In the genomic region with DNA sequence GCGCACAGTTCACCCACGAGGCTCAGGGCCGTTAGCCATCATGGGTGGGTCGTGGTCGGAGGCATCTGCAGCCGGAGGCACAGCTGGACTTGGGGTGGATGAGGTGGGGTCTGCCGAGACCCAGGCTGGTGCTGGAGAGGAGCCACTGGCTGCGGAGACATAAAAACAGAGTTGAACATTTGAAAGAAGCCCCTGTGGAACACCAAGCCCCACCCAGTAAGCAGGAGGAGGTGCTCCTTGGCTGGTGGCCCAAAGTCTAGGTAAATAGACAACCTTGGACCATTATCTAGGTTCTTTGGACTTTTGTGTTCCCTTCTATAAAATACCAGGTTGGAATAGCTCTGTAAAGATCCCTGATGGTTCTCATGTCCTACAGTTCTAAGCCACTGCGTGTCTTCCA, we compare ENCODE assay signal across 18 mouse cellular contexts.
DNase-seq lines count a peak whose midpoint lies in the region; ATAC-seq and TF ChIP-seq lines count a peak whose summit lies in the region.
"Had no signal": no experiment of that assay in that cellular context is flagged by ENCODE, and none has a peak within 500 bp of the region (broad histone marks: within the 10 kb centered on the region; RNA-seq: fewer than 3 reads in every experiment).

No protein-coding gene starts in this region.

- no peaks in the 10 kb centered on the region for H3K27me3 ChIP-seq in kidney, embryonic 15.5 days
- no peaks in the 10 kb centered on the region for H3K27me3 ChIP-seq in intestine, embryonic 16.5 days (replicated peaks; ENCODE audit: control insufficient read depth, insufficient read depth, low read length)
- H3K27me3 ChIP-seq in small intestine, adult 2 months (ENCODE audit: control insufficient read depth, insufficient read depth, low read length) = no peaks in the 10 kb centered on the region
- H3K27me3 ChIP-seq in heart, embryonic 12.5 days (replicated peaks) = no peaks in the 10 kb centered on the region
- H3K27me3 ChIP-seq: hindbrain, embryonic 15.5 days had no signal

- no peak overlapping the region for H3K9ac ChIP-seq in kidney, embryonic 15.5 days
- no peak overlapping the region for H3K9ac ChIP-seq in intestine, embryonic 16.5 days (ENCODE audit: low read depth, low read length)
- H3K9ac ChIP-seq in heart, embryonic 12.5 days = no peak overlapping the region
- H3K9ac ChIP-seq: forebrain, embryonic 13.5 days; hindbrain, embryonic 15.5 days had no signal

- ATAC-seq in kidney, embryonic 15.5 days (replicated peaks; ENCODE audit: low FRiP score) = no peak
- no peak for ATAC-seq in intestine, embryonic 16.5 days
- no peak for ATAC-seq in heart, embryonic 12.5 days (ENCODE audit: insufficient number of reproducible peaks, low FRiP score)
- ATAC-seq: forebrain, embryonic 13.5 days had no signal

- H3K36me3 ChIP-seq in kidney, embryonic 15.5 days = peaks cover 3% of the 10 kb centered on the region
- peaks cover 3% of the 10 kb centered on the region; the same call in 1 of the 2 replicates for H3K36me3 ChIP-seq in intestine, embryonic 16.5 days (ENCODE audit: control insufficient read depth, insufficient read depth, low read length)
- peaks cover 6% of the 10 kb centered on the region; the same call in 1 of the 2 replicates for H3K36me3 ChIP-seq in small intestine, adult 2 months (ENCODE audit: control insufficient read depth, insufficient read depth, low read length)
- H3K36me3 ChIP-seq in heart, embryonic 12.5 days = no peaks in the 10 kb centered on the region
- H3K36me3 ChIP-seq: embryonic facial prominence, embryonic 10.5 days; hindbrain, embryonic 15.5 days had no signal

- WGBS in kidney, embryonic 15.5 days = 84% methylated on average over 9 of the region's 9 CpGs
- WGBS in intestine, embryonic 16.5 days = 76% methylated on average over 9 of the region's 9 CpGs
- 30% methylated on average over 9 of the region's 9 CpGs for WGBS in small intestine, adult 2 months
- 78% methylated on average over 9 of the region's 9 CpGs for WGBS in heart, embryonic 12.5 days

- DNase-seq in kidney, adult 11 months = peak; percentile 52
- DNase-seq in kidney, postnatal 10 days = peak; percentile 57
- no peak for DNase-seq in heart, adult 11 months
- no peak for DNase-seq in c-Kit-positive CD71-positive TER-119-positive erythroid progenitor cells, embryonic 14.5 days (ENCODE audit: low spot score)
- DNase-seq: adrenal gland, postnatal 10 days; cerebellum, adult 11-12 months; cerebellum, adult 9-11 months; gastrocnemius, postnatal 36 days; heart, adult 2 months; heart, postnatal 36 days had no signal

- H3K4me1 ChIP-seq in kidney, embryonic 15.5 days = peaks cover 57% of the 10 kb centered on the region
- peaks cover 8% of the 10 kb centered on the region for H3K4me1 ChIP-seq in intestine, embryonic 16.5 days (ENCODE audit: control insufficient read depth, insufficient read depth, low read length)
- peaks cover 51% of the 10 kb centered on the region for H3K4me1 ChIP-seq in small intestine, adult 2 months (ENCODE audit: control insufficient read depth, insufficient read depth, insufficient read length, low read length)
- peaks cover 2% of the 10 kb centered on the region; the same call in 1 of the 2 replicates for H3K4me1 ChIP-seq in heart, embryonic 12.5 days (replicated peaks)
- H3K4me1 ChIP-seq: embryonic facial prominence, embryonic 10.5 days had no signal

- 0 out of 2 replicates have a peak, but pooled peaks cover 2% of the 10 kb centered on the region for H3K9me3 ChIP-seq in kidney, embryonic 15.5 days (replicated peaks)
- H3K9me3 ChIP-seq in intestine, embryonic 16.5 days (ENCODE audit: control insufficient read depth, low read length) = 0 out of 2 replicates have a peak, but pooled peaks cover 2% of the 10 kb centered on the region
- H3K9me3 ChIP-seq in heart, embryonic 12.5 days (replicated peaks) = peaks cover 4% of the 10 kb centered on the region
- H3K9me3 ChIP-seq: embryonic facial prominence, embryonic 10.5 days; forebrain, embryonic 13.5 days; hindbrain, embryonic 15.5 days had no signal

- no peak for TF ChIP-seq POLR2A in small intestine, adult 2 months (IDR thresholded peaks at IDR 0.05; ENCODE audit: low read depth, low read length)

- H3K4me2 ChIP-seq in kidney, embryonic 15.5 days = no peak overlapping the region
- no peak overlapping the region for H3K4me2 ChIP-seq in intestine, embryonic 16.5 days (ENCODE audit: low read depth, low read length)
- no peak overlapping the region for H3K4me2 ChIP-seq in heart, embryonic 12.5 days
- H3K4me2 ChIP-seq: forebrain, embryonic 13.5 days; heart, embryonic 11.5 days; hindbrain, embryonic 15.5 days had no signal

- H3K27ac ChIP-seq in kidney, embryonic 15.5 days = no peak overlapping the region
- peak overlapping the region; percentile 34; the same call in 1 of the 2 replicates for H3K27ac ChIP-seq in intestine, embryonic 16.5 days (ENCODE audit: low read length)
- peak overlapping the region; percentile 92 for H3K27ac ChIP-seq in small intestine, adult 2 months (ENCODE audit: insufficient read depth, low read depth, low read length)
- H3K27ac ChIP-seq in heart, embryonic 12.5 days (ENCODE audit: poor library complexity, severe bottlenecking) = no peak overlapping the region
- H3K27ac ChIP-seq: embryonic facial prominence, embryonic 10.5 days; forebrain, embryonic 13.5 days; heart, adult 2 months; hindbrain, embryonic 15.5 days had no signal

- TF ChIP-seq CTCF in small intestine, adult 2 months (IDR thresholded peaks at IDR 0.05; ENCODE audit: extremely low read depth, insufficient read length, insufficient replicate concordance, low read depth, low read length) = no peak

- H3K4me3 ChIP-seq in kidney, embryonic 15.5 days (replicated peaks) = no peak overlapping the region
- H3K4me3 ChIP-seq in intestine, embryonic 16.5 days (ENCODE audit: low read length) = no peak overlapping the region
- no peak overlapping the region; the same call in 1 of the 2 replicates for H3K4me3 ChIP-seq in small intestine, adult 2 months (ENCODE audit: low read depth, low read length)
- no peak overlapping the region for H3K4me3 ChIP-seq in heart, embryonic 12.5 days
- H3K4me3 ChIP-seq: embryonic facial prominence, embryonic 10.5 days; forebrain, embryonic 13.5 days; heart, adult 2 months; hindbrain, embryonic 15.5 days had no signal

Comparison
In these comparisons a context has a peak if more than half of its experiments do, and no peak if none do; other contexts are left out.
1. DNase-seq: peak in kidney, adult 11 months (single experiment) and kidney, postnatal 10 days (single experiment); none in heart, adult 11 months (single experiment) and c-Kit-positive CD71-positive TER-119-positive erythroid progenitor cells, embryonic 14.5 days (single experiment).
2. H3K27ac ChIP-seq: peak in intestine, embryonic 16.5 days (single experiment) and small intestine, adult 2 months (single experiment); none in kidney, embryonic 15.5 days (single experiment) and heart, embryonic 12.5 days (single experiment).